Mouse (Mus musculus): ENCODE measurements at regions not wholly inside any gene's neighbourhood (a gene's known extent, or its start where the extent isn't known, plus 50 kb on each side); places are given as distances from the start of the nearest gene placed in this dataset.
"Not testable (repeated sequence)": the region's sequence is repeated elsewhere in the genome, so short reads cannot be mapped to it uniquely, and the experiment has no call there.

DNA sequence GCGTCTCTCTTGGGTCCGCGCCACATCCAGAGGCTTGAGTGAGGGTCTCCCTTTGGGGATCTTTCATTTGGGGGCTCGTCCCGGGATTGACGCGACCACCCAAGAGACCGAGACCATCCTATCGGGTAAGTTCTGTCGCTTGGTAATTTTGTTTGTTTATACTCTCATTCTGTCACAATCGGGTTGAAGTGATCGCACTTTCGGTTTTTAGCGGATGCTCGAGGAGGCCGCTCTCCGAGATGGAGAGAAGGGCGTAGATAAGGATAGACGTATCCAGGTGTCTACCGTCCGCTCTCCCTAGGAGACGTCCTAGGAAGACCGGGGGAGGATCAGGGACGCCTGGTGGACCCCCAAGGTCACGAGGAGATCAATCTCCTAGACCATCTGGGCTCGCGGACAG is 199.3 kb upstream of the Mrpl21 start:
- DNase-seq (ENCODE audit: low read depth) = not testable (repeated sequence)

DNA sequence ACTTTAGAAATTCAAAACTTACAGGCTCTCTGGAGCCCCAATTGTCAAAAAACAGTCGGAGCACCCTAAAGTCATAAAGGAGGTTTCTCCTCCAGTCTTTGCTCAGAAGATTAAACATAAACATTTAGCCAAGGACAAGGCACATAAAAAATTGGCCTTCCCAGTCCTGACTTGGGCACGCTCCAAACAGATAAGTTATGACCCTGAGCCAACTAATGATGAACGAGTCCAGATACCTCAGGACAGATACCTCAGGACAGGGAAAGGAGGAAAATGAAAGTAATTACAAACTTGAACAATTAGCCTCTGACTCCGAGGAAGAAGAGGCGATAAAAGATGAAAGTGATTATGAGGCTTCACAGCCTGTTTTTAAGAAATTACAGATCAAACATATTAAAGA is 190.9 kb upstream of the Mrpl21 start:
- DNase-seq (ENCODE audit: low read depth) = peak; percentile 57
